Mouse (Mus musculus): ENCODE results near the gene Bcas2.

- TF ChIP-seq CTCF (IDR thresholded peaks at IDR 0.05; ENCODE audit: control insufficient read depth, insufficient read depth, insufficient replicate concordance, low read depth, low read length) (no peak), POLR2A (IDR thresholded peaks at IDR 0.05; ENCODE audit: control insufficient read depth, low read depth, low read length) (no peak)
Observed at GRCm38 (mm10) chr3:103192161-103192560, 20.7 kb downstream of the Bcas2 start.

All from testis, adult 2 months (tissue).